Mouse (Mus musculus): ENCODE measurements around the gene Gm7694. TPM values are rescaled to one million over a fixed set of nuclear protein-coding genes. Genes with fewer than 3 reads are reported as not detected.

Gene Gm7694
- total RNA-seq, 1 experiment, result 0.18 TPM

DNA sequence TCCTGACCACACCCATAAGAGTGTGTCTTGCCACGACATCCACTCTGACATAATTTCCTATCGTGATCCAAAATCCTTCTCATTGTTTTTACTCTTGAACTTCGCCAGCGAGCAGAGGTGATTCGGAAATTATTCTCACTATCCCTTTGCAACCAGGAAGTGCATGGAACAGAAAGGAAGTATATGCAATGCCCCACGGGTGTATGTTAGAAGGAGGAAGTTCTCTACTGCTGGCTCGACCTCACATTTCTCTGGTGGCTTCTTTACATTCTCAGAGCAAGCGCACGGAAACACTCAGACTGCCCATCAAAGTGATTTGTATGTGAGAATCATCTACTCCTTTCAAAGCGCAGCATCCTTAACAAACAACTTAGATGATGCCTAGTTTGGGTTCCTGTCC, 1.1 kb downstream of the Gm7694 start:
- in situ Hi-C loops (cut with MboI; ENCODE audit: low sequenced_read_pairs in 2 of 2, unreplicated experiment in 2 of 2), result no loop called here
- H3K4me3 ChIP-seq (ENCODE audit: insufficient read depth in 1 of 2, low read depth in 1 of 2, low read length in 2 of 2, poor library complexity in 1 of 2, severe bottlenecking in 1 of 2), result no peak overlapping the region
- no peak overlapping the region for H3K27ac ChIP-seq (ENCODE audit: insufficient read depth, low read depth, low read length, poor library complexity, severe bottlenecking)
- no peaks in the 10 kb centered on the region for H3K9me3 ChIP-seq (ENCODE audit: control insufficient read depth, insufficient read depth, low read depth, low read length)
- no peaks in the 10 kb centered on the region for H3K4me1 ChIP-seq (ENCODE audit: control insufficient read depth in 2 of 2, insufficient read depth in 2 of 2, low read length in 2 of 2, poor library complexity in 1 of 2)
- no peak for DNase-seq (ENCODE audit: low read depth, low spot score)
- no peak overlapping the region for H3K9ac ChIP-seq (ENCODE audit: insufficient read depth, low read depth, low read length, poor library complexity, severe bottlenecking)
- TF ChIP-seq ZC3H11A (IDR thresholded peaks at IDR 0.05; ENCODE audit: borderline replicate concordance, low read depth, low read length) (no peak), MAFK (IDR thresholded peaks at IDR 0.05; ENCODE audit: insufficient read depth, low read depth, low read length) (no peak)
- H3K36me3 ChIP-seq (ENCODE audit: control insufficient read depth, insufficient read depth, low read length, poor library complexity, severe bottlenecking), result no peaks in the 10 kb centered on the region

DNA sequence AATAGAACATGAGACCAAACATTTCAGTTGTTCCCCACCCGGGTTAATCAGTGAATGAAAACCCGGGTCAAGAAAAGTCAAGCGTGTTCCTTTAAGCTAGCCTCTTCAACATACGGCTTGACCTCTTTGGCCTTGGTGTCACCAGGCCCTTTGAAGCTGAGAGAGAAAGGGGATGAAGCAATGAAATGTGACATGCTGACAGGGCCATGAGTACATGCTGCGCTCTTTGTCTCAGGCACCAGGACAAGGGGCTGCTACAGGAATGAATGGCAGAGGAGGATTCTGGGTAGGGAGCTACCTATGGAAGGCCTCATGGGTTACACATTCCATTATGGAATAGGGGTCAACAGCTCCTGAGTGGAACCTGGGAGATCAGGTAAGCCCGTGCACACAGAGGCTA, 3.0 kb downstream of the Gm7694 start:
- Histone ChIP-seq H3K9me3 (ENCODE audit: control insufficient read depth, insufficient read depth, low read depth, low read length) (no peaks in the 10 kb centered on the region), H3K36me3 (ENCODE audit: control insufficient read depth, insufficient read depth, low read length, poor library complexity, severe bottlenecking) (no peaks in the 10 kb centered on the region), H3K4me3 (ENCODE audit: insufficient read depth in 1 of 2, low read depth in 1 of 2, low read length in 2 of 2, poor library complexity in 1 of 2, severe bottlenecking in 1 of 2) (no peak overlapping the region), H3K9ac (ENCODE audit: insufficient read depth, low read depth, low read length, poor library complexity, severe bottlenecking) (no peak overlapping the region), H3K27ac (ENCODE audit: insufficient read depth, low read depth, low read length, poor library complexity, severe bottlenecking) (no peak overlapping the region), H3K4me1 (ENCODE audit: control insufficient read depth in 2 of 2, insufficient read depth in 2 of 2, low read length in 2 of 2, poor library complexity in 1 of 2) (no peaks in the 10 kb centered on the region)
- DNase-seq (ENCODE audit: low read depth, low spot score), result no peak
- in situ Hi-C loops (cut with MboI; ENCODE audit: low sequenced_read_pairs in 2 of 2, unreplicated experiment in 2 of 2), result no loop called here
- TF ChIP-seq HCFC1 (IDR thresholded peaks at IDR 0.05; ENCODE audit: borderline replicate concordance, insufficient read depth, low read length) (no peak), ZC3H11A (IDR thresholded peaks at IDR 0.05; ENCODE audit: borderline replicate concordance, low read depth, low read length) (no peak), MAFK (IDR thresholded peaks at IDR 0.05; ENCODE audit: insufficient read depth, low read depth, low read length) (no peak), ZNF384 (IDR thresholded peaks at IDR 0.05; ENCODE audit: low read depth, low read length) (no peak), CHD2 (IDR thresholded peaks at IDR 0.05; ENCODE audit: low read depth, low read length) (no peak)

DNA sequence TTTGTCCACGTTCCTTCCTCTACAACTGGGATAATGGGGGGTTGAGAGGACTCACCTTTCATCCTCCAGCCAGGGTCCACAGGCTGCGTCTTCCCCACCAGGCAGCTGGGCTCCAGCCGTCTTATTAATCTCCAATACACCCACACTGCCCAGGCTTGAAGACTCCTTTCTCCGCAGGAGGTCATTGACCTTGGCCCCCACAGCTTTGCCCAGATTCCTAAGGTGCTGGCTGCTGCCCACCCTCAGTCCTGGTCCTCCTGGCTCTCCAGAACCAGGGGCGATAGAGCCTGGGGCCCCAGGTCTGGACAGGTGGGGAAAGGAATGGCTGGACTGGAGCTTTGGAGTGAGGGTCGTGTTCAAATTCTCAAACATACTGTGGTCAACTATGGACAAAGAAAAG, 3.7 kb downstream of the Gm7694 start:
- Histone ChIP-seq H3K9me3 (ENCODE audit: control insufficient read depth, insufficient read depth, low read depth, low read length) (no peaks in the 10 kb centered on the region), H3K9ac (ENCODE audit: insufficient read depth, low read depth, low read length, poor library complexity, severe bottlenecking) (no peak overlapping the region), H3K4me1 (ENCODE audit: control insufficient read depth in 2 of 2, insufficient read depth in 2 of 2, low read length in 2 of 2, poor library complexity in 1 of 2) (no peaks in the 10 kb centered on the region), H3K4me3 (ENCODE audit: insufficient read depth in 1 of 2, low read depth in 1 of 2, low read length in 2 of 2, poor library complexity in 1 of 2, severe bottlenecking in 1 of 2) (no peak overlapping the region), H3K27ac (ENCODE audit: insufficient read depth, low read depth, low read length, poor library complexity, severe bottlenecking) (no peak overlapping the region), H3K36me3 (ENCODE audit: control insufficient read depth, insufficient read depth, low read length, poor library complexity, severe bottlenecking) (no peaks in the 10 kb centered on the region)
- no peak for DNase-seq (ENCODE audit: low read depth, low spot score)
- in situ Hi-C loops (cut with MboI; ENCODE audit: low sequenced_read_pairs in 2 of 2, unreplicated experiment in 2 of 2), result no loop called here
- TF ChIP-seq HCFC1 (IDR thresholded peaks at IDR 0.05; ENCODE audit: borderline replicate concordance, insufficient read depth, low read length) (no peak), ZNF384 (IDR thresholded peaks at IDR 0.05; ENCODE audit: low read depth, low read length) (no peak), MAFK (IDR thresholded peaks at IDR 0.05; ENCODE audit: insufficient read depth, low read depth, low read length) (no peak), ZC3H11A (IDR thresholded peaks at IDR 0.05; ENCODE audit: borderline replicate concordance, low read depth, low read length) (no peak), CHD2 (IDR thresholded peaks at IDR 0.05; ENCODE audit: low read depth, low read length) (no peak)

DNA sequence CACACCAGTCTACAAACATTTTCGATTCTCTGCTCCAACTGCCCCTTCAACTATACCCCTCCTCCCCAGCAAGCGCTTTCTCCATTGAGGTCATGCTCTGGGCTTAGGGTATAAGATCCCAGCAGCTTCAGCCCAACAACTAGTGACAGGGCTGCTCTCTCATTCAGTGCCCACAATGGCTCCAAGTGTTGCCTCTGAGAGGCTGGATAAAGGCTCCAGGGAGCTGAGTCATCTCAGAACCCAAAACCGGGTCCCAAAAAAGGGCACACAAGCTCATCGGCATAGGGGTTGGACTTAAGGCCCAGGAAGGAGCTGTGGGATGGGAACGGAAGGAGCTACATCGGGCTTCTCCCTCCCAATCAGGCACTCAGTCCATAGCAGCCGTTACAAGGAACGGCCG, 4.4 kb downstream of the Gm7694 start:
- no peak overlapping the region for H3K27ac ChIP-seq (ENCODE audit: insufficient read depth, low read depth, low read length, poor library complexity, severe bottlenecking)
- no peak overlapping the region for H3K4me3 ChIP-seq (ENCODE audit: insufficient read depth in 1 of 2, low read depth in 1 of 2, low read length in 2 of 2, poor library complexity in 1 of 2, severe bottlenecking in 1 of 2)
- DNase-seq (ENCODE audit: low read depth, low spot score), result no peak
- in situ Hi-C loops (cut with MboI; ENCODE audit: low sequenced_read_pairs in 2 of 2, unreplicated experiment in 2 of 2), result no loop called here
- TF ChIP-seq CHD2 (IDR thresholded peaks at IDR 0.05; ENCODE audit: low read depth, low read length) (no peak), MAFK (IDR thresholded peaks at IDR 0.05; ENCODE audit: insufficient read depth, low read depth, low read length) (no peak), HCFC1 (IDR thresholded peaks at IDR 0.05; ENCODE audit: borderline replicate concordance, insufficient read depth, low read length) (no peak), ZNF384 (IDR thresholded peaks at IDR 0.05; ENCODE audit: low read depth, low read length) (no peak), ZC3H11A (IDR thresholded peaks at IDR 0.05; ENCODE audit: borderline replicate concordance, low read depth, low read length) (no peak)
- no peaks in the 10 kb centered on the region for H3K36me3 ChIP-seq (ENCODE audit: control insufficient read depth, insufficient read depth, low read length, poor library complexity, severe bottlenecking)
- H3K9ac ChIP-seq (ENCODE audit: insufficient read depth, low read depth, low read length, poor library complexity, severe bottlenecking), result no peak overlapping the region
- H3K4me1 ChIP-seq (ENCODE audit: control insufficient read depth in 2 of 2, insufficient read depth in 2 of 2, low read length in 2 of 2, poor library complexity in 1 of 2), result no peaks in the 10 kb centered on the region
- no peaks in the 10 kb centered on the region for H3K9me3 ChIP-seq (ENCODE audit: control insufficient read depth, insufficient read depth, low read depth, low read length)

DNA sequence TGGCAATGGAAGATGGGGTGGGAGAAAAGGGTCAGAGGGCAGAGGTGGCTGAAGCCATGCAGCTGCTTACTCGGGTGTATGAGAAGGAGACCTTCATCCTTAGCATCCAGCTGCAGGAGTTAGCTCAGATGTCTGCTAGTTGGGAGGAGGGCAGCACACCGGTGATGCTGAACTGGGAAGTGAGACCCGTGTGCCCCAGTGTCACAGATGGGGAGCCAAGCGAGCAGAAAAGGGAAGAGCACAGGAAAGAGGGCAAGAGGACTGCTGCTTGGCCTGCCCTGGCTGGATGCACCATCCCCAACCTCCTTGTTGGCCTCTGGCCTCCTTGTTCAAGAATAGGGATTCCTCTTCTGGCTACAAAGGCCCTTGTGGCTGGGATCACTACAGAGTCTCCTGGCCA, 6.6 kb downstream of the Gm7694 start:
- no peak for DNase-seq (ENCODE audit: low read depth, low spot score)
- in situ Hi-C loops (cut with MboI; ENCODE audit: low sequenced_read_pairs in 2 of 2, unreplicated experiment in 2 of 2), result loop anchor here in 1 of 2 experiments (25.0 kb wide), 1 partner anchor 313 kb away; no protein-coding TSS in a partner anchor

More for the DNA sequence above, 6.6 kb downstream of the Gm7694 start:
- Histone ChIP-seq H3K9me3 (ENCODE audit: control insufficient read depth, insufficient read depth, low read depth, low read length) (no peaks in the 10 kb centered on the region), H3K4me1 (ENCODE audit: control insufficient read depth in 2 of 2, insufficient read depth in 2 of 2, low read length in 2 of 2, poor library complexity in 1 of 2) (no peaks in the 10 kb centered on the region), H3K36me3 (ENCODE audit: control insufficient read depth, insufficient read depth, low read length, poor library complexity, severe bottlenecking) (no peaks in the 10 kb centered on the region), H3K27ac (ENCODE audit: insufficient read depth, low read depth, low read length, poor library complexity, severe bottlenecking) (no peak overlapping the region), H3K9ac (ENCODE audit: insufficient read depth, low read depth, low read length, poor library complexity, severe bottlenecking) (no peak overlapping the region), H3K4me3 (ENCODE audit: insufficient read depth in 1 of 2, low read depth in 1 of 2, low read length in 2 of 2, poor library complexity in 1 of 2, severe bottlenecking in 1 of 2) (no peak overlapping the region)
- no peak for TF ChIP-seq HCFC1 (IDR thresholded peaks at IDR 0.05; ENCODE audit: borderline replicate concordance, insufficient read depth, low read length)
- TF ChIP-seq CHD2 (IDR thresholded peaks at IDR 0.05; ENCODE audit: low read depth, low read length), result no peak
- no peak for TF ChIP-seq ZNF384 (IDR thresholded peaks at IDR 0.05; ENCODE audit: low read depth, low read length)
- no peak for TF ChIP-seq MAFK (IDR thresholded peaks at IDR 0.05; ENCODE audit: insufficient read depth, low read depth, low read length)
- no peak for TF ChIP-seq ZC3H11A (IDR thresholded peaks at IDR 0.05; ENCODE audit: borderline replicate concordance, low read depth, low read length)

Data from ES-E14 (cell line).